Mouse (Mus musculus) E14TG2a.4 (cell line): ENCODE data around the gene Lhb.

Experiments used
- H3K27me3 ChIP-seq: 2 replicates; pipeline ENCODE4 v1.6.1; 2014; ENCODE audit warnings: low read length, control low read depth; ENCODE audit not compliant: insufficient read depth
- H3K36me3 ChIP-seq: 2 replicates; pipeline ENCODE4 v1.6.1; 2014; ENCODE audit warnings: low read length, control low read depth; ENCODE audit not compliant: insufficient read depth
- H3K4me1 ChIP-seq: replicated peaks from 2 replicates; pipeline ENCODE4 v1.6.1; 2014; ENCODE audit warnings: low read depth, low read length, control low read depth
- H3K4me3 ChIP-seq: replicated peaks from 2 replicates; pipeline ENCODE4 v1.5.1; 2014; ENCODE audit warnings: mild to moderate bottlenecking, low read length
- H3K9me3 ChIP-seq: 2 replicates; pipeline ENCODE4 v1.6.1; 2014; ENCODE audit warnings: low read length, control low read depth
- CTCF ChIP-seq: conservative IDR thresholded peaks from 2 replicates; pipeline ENCODE4 v1.5.1; 2014; ENCODE audit warnings: low read length
- NANOG ChIP-seq: IDR thresholded peaks from 2 replicates; pipeline ENCODE4 v1.6.1; 2014; ENCODE audit warnings: borderline replicate concordance, low read length, mixed read lengths
- POU5F1 ChIP-seq: IDR thresholded peaks from 2 replicates; pipeline ENCODE4 v1.6.1; 2014; ENCODE audit warnings: low read length, borderline replicate concordance

Lhb gene

DNA sequence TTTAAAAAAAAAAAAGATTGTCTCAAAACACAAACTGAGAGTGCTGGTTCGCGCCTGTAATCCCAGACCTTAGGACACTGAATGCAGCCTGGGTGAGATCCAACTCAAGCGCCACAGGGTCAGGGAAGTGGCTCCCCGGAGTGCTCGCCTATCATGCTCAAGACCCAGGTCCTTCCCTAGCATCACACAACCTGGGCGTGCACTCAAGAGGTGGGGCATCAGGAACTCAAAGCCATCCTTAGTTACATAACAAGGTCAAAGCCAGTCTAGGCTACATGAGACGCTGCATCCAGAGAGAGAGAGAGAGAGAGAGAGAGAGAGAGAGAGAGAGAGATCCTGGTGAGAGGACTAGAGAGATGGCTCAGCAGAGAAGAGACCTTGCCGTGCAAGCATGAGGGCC lies 5.9 kb downstream of the Lhb start:
- Histone ChIP-seq H3K4me1 (peaks cover 98% of the 10 kb centered on the region), H3K4me3 (no peak overlapping the region), H3K9me3 (no peaks in the 10 kb centered on the region), H3K36me3 (peaks cover 100% of the 10 kb centered on the region), H3K27me3 (no peaks in the 10 kb centered on the region)
- no peak for TF ChIP-seq POU5F1
- TF ChIP-seq NANOG: no peak
- TF ChIP-seq CTCF: no peak

DNA sequence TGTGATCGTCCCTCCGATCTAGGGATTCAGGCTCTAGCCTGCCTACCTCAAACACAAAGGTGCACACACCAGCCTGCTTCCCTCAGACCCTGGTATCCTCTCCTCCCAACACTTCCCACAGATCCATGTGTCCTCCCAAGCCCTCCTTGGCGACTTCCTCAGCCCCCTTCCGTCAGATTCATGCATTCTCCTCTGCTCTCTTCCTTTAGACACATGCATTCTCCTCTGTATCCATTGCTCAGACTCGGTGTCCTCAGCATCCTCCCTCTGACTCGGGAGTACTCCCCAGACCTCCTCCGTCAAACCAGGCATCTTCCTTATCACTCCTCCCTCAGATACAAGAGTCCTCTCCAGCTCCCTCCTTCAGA lies 13.2 kb downstream of the Lhb start:
- H3K9me3 ChIP-seq: no peaks in the 10 kb centered on the region
- TF ChIP-seq CTCF (no peak), POU5F1 (no peak), NANOG (no peak)
- H3K36me3 ChIP-seq: peaks cover 51% of the 10 kb centered on the region
- H3K27me3 ChIP-seq: no peaks in the 10 kb centered on the region
- peak overlapping the region; percentile 96 for H3K4me3 ChIP-seq
- peaks cover 90% of the 10 kb centered on the region for H3K4me1 ChIP-seq

DNA sequence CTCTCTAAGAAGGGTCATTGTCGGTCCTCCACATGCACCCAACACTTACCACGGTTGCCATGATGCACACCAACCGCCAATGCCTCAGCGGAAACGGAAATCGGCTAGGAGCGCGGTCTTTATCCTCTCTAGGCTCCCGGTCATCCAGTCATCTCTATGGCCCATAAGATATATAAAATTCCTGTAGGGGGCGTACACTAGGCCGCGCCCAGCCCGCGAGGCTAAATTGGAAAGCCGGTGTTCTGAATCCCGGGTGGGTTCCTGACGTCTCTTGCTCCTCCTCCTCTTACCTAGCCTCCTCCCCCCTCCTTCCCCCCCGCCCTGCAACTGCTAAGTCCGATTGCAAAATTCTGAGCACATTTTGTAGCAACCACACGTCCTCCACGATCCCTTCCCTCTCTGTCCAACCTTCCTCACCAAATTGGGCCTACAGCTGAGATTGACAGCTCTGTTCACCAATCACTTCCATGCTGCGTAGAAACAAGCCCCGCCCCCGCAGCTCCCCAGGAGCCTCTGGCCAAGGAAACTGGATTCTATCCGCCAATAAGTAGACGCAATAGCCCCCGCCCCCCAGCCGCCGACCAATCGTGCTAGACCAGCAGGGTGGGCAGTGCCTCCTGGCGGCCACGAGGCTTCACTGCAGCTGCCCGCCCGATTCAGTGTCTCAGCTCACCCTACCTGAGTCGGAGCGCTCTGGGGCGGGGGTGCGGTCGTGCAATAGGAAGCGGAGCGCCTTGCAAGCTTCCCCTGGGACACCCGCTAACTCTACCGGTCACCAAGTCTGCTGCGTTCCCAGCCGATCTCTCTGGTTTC lies 13.8 kb downstream of the Lhb start, which contains the start of gene Gys1:
TSS of gene Gys1 (plus strand) at position 642 of the 813 bp plus-strand sequence.
- H3K27me3 ChIP-seq: no peaks in the 10 kb centered on the region
- TF ChIP-seq POU5F1: no peak
- TF ChIP-seq CTCF: peak; percentile 96
- H3K4me1 ChIP-seq: peaks cover 89% of the 10 kb centered on the region
- peaks cover 45% of the 10 kb centered on the region for H3K36me3 ChIP-seq
- peak within 1 kb of the TSS; percentile 96 for H3K4me3 ChIP-seq
- H3K9me3 ChIP-seq: no peaks in the 10 kb centered on the region

DNA sequence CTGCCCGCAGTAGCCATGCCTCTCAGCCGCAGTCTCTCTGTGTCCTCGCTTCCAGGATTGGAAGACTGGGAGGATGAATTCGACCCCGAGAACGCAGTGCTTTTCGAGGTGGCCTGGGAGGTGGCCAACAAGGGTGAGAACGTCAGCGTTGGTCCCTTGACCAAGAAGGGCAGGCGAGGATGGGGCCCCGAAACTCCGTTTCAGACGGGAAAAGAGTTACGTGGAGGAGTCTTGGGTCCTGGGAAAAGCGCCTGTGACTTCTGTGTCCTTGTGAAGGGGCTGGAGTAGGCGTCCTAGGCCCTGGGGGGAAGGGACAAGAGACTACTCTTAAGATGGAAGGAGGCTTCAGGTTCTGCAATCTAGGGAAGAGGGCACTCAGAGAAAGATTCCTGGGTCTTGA lies 14.4 kb downstream of the Lhb start:
- Histone ChIP-seq H3K36me3 (peaks cover 38% of the 10 kb centered on the region), H3K9me3 (no peaks in the 10 kb centered on the region), H3K27me3 (no peaks in the 10 kb centered on the region), H3K4me3 (peak overlapping the region; percentile 82), H3K4me1 (peaks cover 89% of the 10 kb centered on the region)
- TF ChIP-seq POU5F1 (no peak), NANOG (no peak), CTCF (no peak)

DNA sequence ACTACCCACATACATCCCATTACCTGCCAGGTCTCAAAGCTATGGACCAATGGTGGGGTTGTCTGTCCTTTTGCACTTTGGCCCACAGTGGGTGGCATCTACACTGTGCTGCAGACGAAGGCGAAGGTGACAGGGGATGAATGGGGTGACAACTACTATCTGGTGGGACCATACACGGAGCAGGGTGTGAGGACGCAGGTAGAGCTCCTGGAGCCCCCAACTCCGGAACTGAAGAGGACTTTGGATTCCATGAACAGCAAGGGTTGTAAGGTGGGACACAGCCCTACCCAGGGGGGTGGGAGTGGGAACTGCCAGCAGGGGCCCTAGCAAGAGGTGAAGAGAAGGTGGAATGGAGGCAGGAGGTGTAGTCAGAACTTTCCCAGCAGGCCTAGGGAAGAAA lies 15.8 kb downstream of the Lhb start:
- H3K4me1 ChIP-seq: peaks cover 82% of the 10 kb centered on the region
- peak overlapping the region; percentile 80; the same call in 1 of the 2 replicates for H3K4me3 ChIP-seq
- no peak for TF ChIP-seq NANOG
- TF ChIP-seq POU5F1: no peak
- no peak for TF ChIP-seq CTCF
- H3K27me3 ChIP-seq: no peaks in the 10 kb centered on the region
- H3K36me3 ChIP-seq: peaks cover 25% of the 10 kb centered on the region
- no peaks in the 10 kb centered on the region for H3K9me3 ChIP-seq

DNA sequence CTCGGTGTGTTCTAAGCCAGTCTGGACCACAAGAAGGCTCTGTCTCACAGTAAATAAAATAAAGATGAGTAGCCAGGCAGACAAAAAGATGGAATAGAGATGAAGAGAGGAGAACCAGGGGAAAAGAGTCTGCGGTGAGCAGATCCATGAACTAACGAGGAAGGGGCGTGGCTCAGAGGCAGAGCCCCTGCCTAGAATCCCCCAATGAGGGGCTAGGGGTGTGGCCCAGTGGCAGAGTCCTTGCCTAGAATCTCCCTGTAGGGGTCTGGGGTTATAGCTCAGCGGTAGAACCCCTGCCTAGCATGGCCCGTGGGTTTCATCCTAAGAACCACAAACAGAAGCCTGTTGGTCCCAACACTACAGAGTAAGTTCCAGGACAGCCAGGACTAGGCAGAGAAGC lies 16.4 kb downstream of the Lhb start:
- peak overlapping the region; percentile 80 for H3K4me3 ChIP-seq
- H3K4me1 ChIP-seq: peaks cover 80% of the 10 kb centered on the region
- TF ChIP-seq CTCF (no peak), POU5F1 (no peak), NANOG (no peak)
- no peaks in the 10 kb centered on the region for H3K27me3 ChIP-seq
- peaks cover 23% of the 10 kb centered on the region for H3K36me3 ChIP-seq
- no peaks in the 10 kb centered on the region for H3K9me3 ChIP-seq

DNA sequence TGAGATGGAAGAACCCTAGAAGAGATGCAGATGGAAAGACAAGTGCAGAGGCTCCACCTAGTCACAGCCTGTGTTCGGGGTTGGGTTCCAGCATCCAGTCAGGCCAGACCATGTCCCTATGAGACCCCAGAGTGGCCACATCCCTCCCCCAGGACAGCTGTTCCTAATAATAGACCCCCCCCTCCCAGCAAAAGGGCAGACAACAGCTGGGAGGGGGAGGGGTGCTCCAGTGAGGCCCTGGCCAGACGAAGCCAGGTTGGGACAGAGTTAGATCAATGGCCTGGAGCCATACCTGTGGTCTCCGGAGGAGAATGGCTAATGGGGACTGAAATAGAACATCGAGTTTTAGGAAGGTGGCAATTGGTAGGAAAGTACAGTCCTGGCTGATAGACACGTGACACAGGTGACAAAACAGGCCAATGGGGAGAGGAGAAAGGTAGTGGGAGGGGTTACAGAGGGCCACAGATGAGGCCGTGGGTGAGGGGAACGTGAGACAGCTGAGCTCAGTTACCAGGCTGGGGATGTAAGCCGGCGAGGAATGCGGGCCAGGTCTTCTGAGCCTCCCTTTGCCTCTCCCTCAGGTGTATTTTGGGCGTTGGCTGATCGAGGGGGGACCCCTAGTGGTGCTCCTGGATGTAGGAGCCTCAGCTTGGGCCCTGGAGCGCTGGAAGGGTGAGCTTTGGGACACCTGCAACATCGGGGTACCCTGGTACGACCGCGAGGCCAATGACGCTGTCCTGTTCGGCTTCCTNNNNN lies 17.1 kb downstream of the Lhb start, which contains the start of gene Ruvbl2:
TSS of gene Ruvbl2 (minus strand) at position 576 of the 756 bp plus-strand sequence.
- peak within 1 kb of the TSS; percentile 80 for H3K4me3 ChIP-seq
- H3K36me3 ChIP-seq: peaks cover 22% of the 10 kb centered on the region
- TF ChIP-seq NANOG (no peak), CTCF (peak; percentile 19; the same call in 1 of the 2 replicates)
- H3K9me3 ChIP-seq: no peaks in the 10 kb centered on the region
- no peaks in the 10 kb centered on the region for H3K27me3 ChIP-seq
- H3K4me1 ChIP-seq: peaks cover 78% of the 10 kb centered on the region

DNA sequence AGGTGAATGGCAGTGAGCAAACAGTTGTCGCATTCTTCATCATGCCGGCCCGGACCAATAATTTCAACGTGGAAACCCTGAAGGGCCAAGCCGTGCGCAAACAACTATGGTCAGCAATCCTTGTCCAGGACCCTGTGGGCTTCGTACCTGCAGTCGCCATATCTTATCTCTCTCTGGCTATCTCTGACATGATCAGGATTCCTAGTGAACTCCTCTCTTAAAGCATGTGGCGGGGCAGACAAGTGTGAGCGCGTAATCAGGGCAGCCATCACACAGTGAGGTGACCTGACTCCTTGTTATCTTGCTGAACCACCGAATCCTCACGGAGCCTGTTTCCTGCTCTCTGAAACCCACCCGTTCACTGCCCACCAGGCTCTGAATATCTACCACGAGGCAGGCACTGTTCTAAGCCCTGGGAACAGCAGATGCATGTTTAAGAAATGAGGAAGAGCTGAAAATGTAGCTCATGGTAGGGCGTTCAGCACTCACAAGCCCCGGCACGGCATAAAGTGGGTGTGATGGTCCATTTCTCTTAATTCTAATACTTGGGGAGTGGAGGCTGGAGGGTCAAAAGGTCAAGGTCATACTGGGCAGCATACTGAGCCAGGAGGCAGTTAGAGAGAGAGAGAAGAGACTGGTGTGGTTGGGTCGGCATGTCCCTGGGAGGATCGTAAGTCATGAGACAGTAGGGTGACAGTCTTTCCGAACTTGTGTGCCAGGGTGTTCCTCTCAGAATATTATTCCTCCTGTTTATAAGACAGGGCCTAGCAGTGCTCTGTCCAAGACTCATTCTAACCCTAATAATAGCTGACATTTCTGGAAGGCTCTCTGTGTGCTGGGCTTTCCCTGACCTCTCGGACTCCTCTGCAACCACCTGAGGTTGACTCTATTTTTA lies 23.2 kb downstream of the Lhb start:
- peaks cover 72% of the 10 kb centered on the region for H3K4me1 ChIP-seq
- H3K9me3 ChIP-seq: no peaks in the 10 kb centered on the region
- no peaks in the 10 kb centered on the region for H3K27me3 ChIP-seq
- no peak overlapping the region for H3K4me3 ChIP-seq
- TF ChIP-seq CTCF (no peak), NANOG (no peak), POU5F1 (no peak)
- H3K36me3 ChIP-seq: peaks cover 55% of the 10 kb centered on the region
